Mouse (Mus musculus) heart, postnatal 0 days (tissue): ENCODE measurements around the gene Acadm.

Experiments
- CTCF ChIP-seq: IDR thresholded peaks from 2 replicates; pipeline ENCODE4 v1.5.1; 2016; ENCODE audit warnings: antibody characterized with exemption, control low read depth, low read depth
- EP300 ChIP-seq: IDR thresholded peaks from 2 replicates; pipeline ENCODE4 v1.6.1; 2016; ENCODE audit warnings: antibody characterized with exemption, low read depth

DNA sequence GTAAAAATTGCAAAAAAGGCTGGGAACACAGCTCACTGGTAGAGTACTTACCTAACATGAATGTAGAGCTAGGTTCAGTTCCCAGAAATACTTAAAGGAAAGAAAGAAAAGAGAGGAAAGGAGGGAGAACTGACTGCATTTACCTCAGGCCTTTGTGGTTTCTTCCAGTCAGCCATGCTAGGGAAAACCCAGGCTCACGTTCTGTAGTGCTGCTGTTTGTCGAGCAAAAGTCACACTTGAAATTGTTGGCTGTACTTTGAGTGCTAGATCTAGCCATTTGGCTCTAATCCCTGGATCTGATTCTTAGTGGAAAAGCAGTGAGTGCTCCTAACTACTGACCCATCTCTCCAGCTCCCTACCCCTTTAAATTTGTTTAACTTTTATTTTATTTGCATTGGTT lies 3.7 kb upstream of the Acadm start:
- TF ChIP-seq CTCF (no peak), EP300 (no peak)
